Mouse (Mus musculus) liver, adult (tissue): Measurements from ENCODE around the gene Mef2b.

Experiments
- GATA4 ChIP-seq: IDR thresholded peaks from 2 replicates; pipeline ENCODE4 v1.6.1; 2014; ENCODE audit warnings: mild to moderate bottlenecking, low read length; ENCODE audit not compliant: insufficient replicate concordance

Gene Mef2b

GRCm38 (mm10) chr8:70139026-70139857 lies at the start of gene Mef2b, which contains the start of the genes Rfxank and Borcs8:
Mef2b (plus strand) TSS chr8:70139711.
Rfxank (minus strand) TSS chr8:70139154.
Borcs8 (plus strand) TSS chr8:70139499.
- TF ChIP-seq GATA4, result no peak

GRCm38 (mm10) chr8:70092786-70093185 lies 46.7 kb upstream of the Mef2b start:
- TF ChIP-seq GATA4, result no peak

GRCm38 (mm10) chr8:70099276-70099675 lies 40.2 kb upstream of the Mef2b start:
- no peak for TF ChIP-seq GATA4

- no peak for TF ChIP-seq GATA4
Measured at GRCm38 (mm10) chr8:70100241-70100640, 39.3 kb upstream of the Mef2b start.

- TF ChIP-seq GATA4, result no peak
Measured at GRCm38 (mm10) chr8:70104506-70104905, 35.0 kb upstream of the Mef2b start.

- TF ChIP-seq GATA4, result no peak
Measured at GRCm38 (mm10) chr8:70104922-70105321, 34.6 kb upstream of the Mef2b start.

GRCm38 (mm10) chr8:70110451-70110850 lies 29.1 kb upstream of the Mef2b start:
- no peak for TF ChIP-seq GATA4

- TF ChIP-seq GATA4, result no peak
Measured at GRCm38 (mm10) chr8:70111192-70111795, 28.2 kb upstream of the Mef2b start.

- no peak for TF ChIP-seq GATA4
Measured at GRCm38 (mm10) chr8:70112401-70113016, 27.0 kb upstream of the Mef2b start.

- no peak for TF ChIP-seq GATA4
Measured at GRCm38 (mm10) chr8:70114488-70114887, 25.0 kb upstream of the Mef2b start.

- no peak for TF ChIP-seq GATA4
Measured at GRCm38 (mm10) chr8:70114892-70115291, 24.6 kb upstream of the Mef2b start.

- no peak for TF ChIP-seq GATA4
Measured at GRCm38 (mm10) chr8:70117611-70118010, 21.9 kb upstream of the Mef2b start.

GRCm38 (mm10) chr8:70118726-70119700 lies 20.5 kb upstream of the Mef2b start:
- TF ChIP-seq GATA4, result no peak

GRCm38 (mm10) chr8:70120667-70121066 lies 18.8 kb upstream of the Mef2b start, which contains the start of gene Ncan:
Ncan (minus strand) TSS chr8:70120873.
- TF ChIP-seq GATA4, result no peak

- TF ChIP-seq GATA4, result no peak
Measured at GRCm38 (mm10) chr8:70122863-70123262, 16.6 kb upstream of the Mef2b start.
